Mouse (Mus musculus) myocyte (in vitro differentiated cells): ENCODE measurements around the gene Slc27a2.

Experiments
- CEBPB ChIP-seq: IDR thresholded peaks from 2 replicates; pipeline ENCODE4 v1.6.1; 2011; ENCODE audit warnings: mild to moderate bottlenecking, moderate library complexity; ENCODE audit not compliant: poor library complexity, insufficient read depth, severe bottlenecking
- E2F4 ChIP-seq: IDR thresholded peaks from one replicate; pipeline ENCODE4 v1.6.1; 2011; ENCODE audit warnings: mild to moderate bottlenecking, control low read depth, moderate library complexity; ENCODE audit not compliant: insufficient read depth
- MAX ChIP-seq: IDR thresholded peaks from one replicate; pipeline ENCODE4 v1.6.1; 2011; ENCODE audit warnings: low read depth, mild to moderate bottlenecking, control low read depth
- MYOG ChIP-seq, 3 experiments: IDR thresholded peaks; one replicate each; pipeline ENCODE4 v1.6.1; 2011; ENCODE audit warnings: control low read depth in 2 of 3, low read depth in 2 of 3, mild to moderate bottlenecking in 2 of 3; ENCODE audit not compliant: insufficient read length in 2 of 3, control insufficient read depth in 1 of 3, insufficient read depth in 1 of 3
- POLR2A ChIP-seq: IDR thresholded peaks from one replicate; pipeline ENCODE4 v1.6.1; 2011; ENCODE audit warnings: low read depth, mild to moderate bottlenecking, control low read depth, moderate library complexity; ENCODE audit not compliant: insufficient read length
- POLR2AphosphoS2 ChIP-seq: IDR thresholded peaks from one replicate; pipeline ENCODE4 v1.6.1; 2011; ENCODE audit warnings: low read depth, control low read depth; ENCODE audit not compliant: insufficient read length
- REST ChIP-seq: IDR thresholded peaks from one replicate; pipeline ENCODE4 v1.6.1; 2011; ENCODE audit warnings: mild to moderate bottlenecking, control low read depth, moderate library complexity; ENCODE audit not compliant: insufficient read depth, insufficient read length
- TCF12 ChIP-seq: IDR thresholded peaks from one replicate; pipeline ENCODE4 v1.6.1; 2011; ENCODE audit warnings: mild to moderate bottlenecking, control low read depth; ENCODE audit not compliant: poor library complexity, insufficient read depth, severe bottlenecking
- TCF3 ChIP-seq: IDR thresholded peaks from one replicate; pipeline ENCODE4 v1.6.1; 2011; ENCODE audit warnings: low read depth, control low read depth; ENCODE audit not compliant: insufficient read length
- USF1 ChIP-seq: IDR thresholded peaks from one replicate; pipeline ENCODE4 v1.6.1; 2011; ENCODE audit warnings: low read depth, mild to moderate bottlenecking, control low read depth, moderate library complexity

- TF ChIP-seq POLR2A = no peak
- TF ChIP-seq USF1 = no peak
- no peak for TF ChIP-seq CEBPB
- TF ChIP-seq MAX = no peak
- TF ChIP-seq REST = no peak
- TF ChIP-seq E2F4 = no peak
- no peak for TF ChIP-seq TCF12
- TF ChIP-seq TCF3 = no peak
- TF ChIP-seq POLR2AphosphoS2 = no peak
- no peak for TF ChIP-seq MYOG (IDR thresholded peaks at IDR 0.05; ENCODE audit: control insufficient read depth in 1 of 3, insufficient read depth in 1 of 3, insufficient read length in 2 of 3, low read depth in 2 of 3)
These were observed 39.1 kb downstream of the Slc27a2 start for GRCm38 (mm10) chr2:126591304-126591703.
